Mouse (Mus musculus): ENCODE results near the gene Scarf2. TPM values are rescaled to one million over a fixed set of nuclear protein-coding genes. Genes with fewer than 3 reads are reported as not detected.

Scarf2 gene
- total and polyA plus RNA-seq, 3 experiments: 0.62 to 1.2 TPM; not detected in 1

- Histone ChIP-seq H3K4me3 (ENCODE audit: control insufficient read depth in 1 of 2, insufficient read depth in 1 of 2, low read depth in 2 of 2, low read length in 2 of 2) (no peak overlapping the region), H3K79me2 (ENCODE audit: control insufficient read depth, insufficient read depth, low read length, poor library complexity) (no peaks in the 10 kb centered on the region), H3K36me3 (ENCODE audit: control insufficient read depth in 1 of 2, insufficient read depth in 2 of 2, low read length in 2 of 2) (peaks cover 0 to 12% of the 10 kb centered on the region in 2 experiments; a peak in 2 of 4 replicates), H3K27me3 (ENCODE audit: control insufficient read depth in 1 of 2, insufficient read depth in 2 of 2, low read length in 2 of 2) (no peaks in the 10 kb centered on the region), H3K9ac (ENCODE audit: control insufficient read depth, low read depth, low read length, poor library complexity, severe bottlenecking) (no peak overlapping the region), H3K4me1 (ENCODE audit: control insufficient read depth in 1 of 2, insufficient read depth in 2 of 2, low read length in 2 of 2) (no peaks in the 10 kb centered on the region), H3K27ac (ENCODE audit: control insufficient read depth, low read depth, low read length) (no peak overlapping the region), H3K9me3 (replicated peaks; ENCODE audit: insufficient read depth, low read length) (no peaks in the 10 kb centered on the region)
- TF ChIP-seq ZNF384 (IDR thresholded peaks at IDR 0.05; ENCODE audit: low read depth, low read length): no peak
- no peak for TF ChIP-seq KAT2A (conservative IDR thresholded peaks at IDR 0.05; ENCODE audit: low read depth, low read length)
- no peak for TF ChIP-seq TBP (IDR thresholded peaks at IDR 0.05; ENCODE audit: low read depth, low read length)
- no peak for TF ChIP-seq HCFC1 (IDR thresholded peaks at IDR 0.05; ENCODE audit: low read depth, low read length)
- TF ChIP-seq MYC (IDR thresholded peaks at IDR 0.05; ENCODE audit: low read depth, low read length): no peak
- DNase-seq (ENCODE audit: low read depth, low spot score): no peak
These were observed 4.4 kb upstream of the Scarf2 start for GRCm38 (mm10) chr16:17792728-17793127.

- Histone ChIP-seq H3K4me3 (ENCODE audit: control insufficient read depth in 1 of 2, insufficient read depth in 1 of 2, low read depth in 2 of 2, low read length in 2 of 2) (no peak overlapping the region), H3K27ac (ENCODE audit: control insufficient read depth, low read depth, low read length) (no peak overlapping the region), H3K9ac (ENCODE audit: control insufficient read depth, low read depth, low read length, poor library complexity, severe bottlenecking) (no peak overlapping the region), H3K79me2 (ENCODE audit: control insufficient read depth, insufficient read depth, low read length, poor library complexity) (no peaks in the 10 kb centered on the region), H3K27me3 (ENCODE audit: control insufficient read depth in 1 of 2, insufficient read depth in 2 of 2, low read length in 2 of 2) (no peaks in the 10 kb centered on the region), H3K36me3 (ENCODE audit: control insufficient read depth in 1 of 2, insufficient read depth in 2 of 2, low read length in 2 of 2) (peaks cover 0 to 4% of the 10 kb centered on the region in 2 experiments; a peak in 2 of 4 replicates), H3K4me1 (ENCODE audit: control insufficient read depth in 1 of 2, insufficient read depth in 2 of 2, low read length in 2 of 2) (no peaks in the 10 kb centered on the region), H3K9me3 (replicated peaks; ENCODE audit: insufficient read depth, low read length) (no peaks in the 10 kb centered on the region)
- no peak for DNase-seq (ENCODE audit: low read depth, low spot score)
- TF ChIP-seq JUND (IDR thresholded peaks at IDR 0.05; ENCODE audit: low read depth, low read length): no peak
- TF ChIP-seq MAFK (IDR thresholded peaks at IDR 0.05; ENCODE audit: borderline replicate concordance, low read depth, low read length): no peak
- no peak for TF ChIP-seq USF2 (IDR thresholded peaks at IDR 0.05; ENCODE audit: borderline replicate concordance in 1 of 2, insufficient read depth in 1 of 2, low read depth in 1 of 2, low read length in 2 of 2)
- TF ChIP-seq GABPA (IDR thresholded peaks at IDR 0.05; ENCODE audit: low read depth, low read length): no peak
- TF ChIP-seq E2F4 (IDR thresholded peaks at IDR 0.05; ENCODE audit: borderline replicate concordance, low read depth, low read length): no peak
- TF ChIP-seq MAX (IDR thresholded peaks at IDR 0.05; ENCODE audit: low read length): no peak
- TF ChIP-seq USF1 (IDR thresholded peaks at IDR 0.05; ENCODE audit: low read depth, low read length): no peak
- no peak for TF ChIP-seq ELF1 (IDR thresholded peaks at IDR 0.05; ENCODE audit: low read depth, low read length)
- no peak for TF ChIP-seq EP300 (IDR thresholded peaks at IDR 0.05; ENCODE audit: low read depth in 1 of 2, low read length in 2 of 2)
- no peak for TF ChIP-seq KAT2A (conservative IDR thresholded peaks at IDR 0.05; ENCODE audit: low read depth, low read length)
- no peak for TF ChIP-seq ETS1 (IDR thresholded peaks at IDR 0.05; ENCODE audit: low read depth, low read length)
- TF ChIP-seq SIN3A (IDR thresholded peaks at IDR 0.05; ENCODE audit: low read length): no peak
- no peak for TF ChIP-seq TBP (IDR thresholded peaks at IDR 0.05; ENCODE audit: low read depth, low read length)
- TF ChIP-seq TCF12 (IDR thresholded peaks at IDR 0.05; ENCODE audit: low read depth, low read length): no peak
- no peak for TF ChIP-seq HCFC1 (IDR thresholded peaks at IDR 0.05; ENCODE audit: low read depth, low read length)
These were observed 3.0 kb upstream of the Scarf2 start for GRCm38 (mm10) chr16:17794047-17794446.
